Mouse (Mus musculus) E14TG2a.4 (cell line): ENCODE measurements around the gene Prrg2.

Experiments used
- CTCF ChIP-seq: conservative IDR thresholded peaks from 2 replicates; pipeline ENCODE4 v1.5.1; 2014; ENCODE audit warnings: low read length
- NANOG ChIP-seq: IDR thresholded peaks from 2 replicates; pipeline ENCODE4 v1.6.1; 2014; ENCODE audit warnings: borderline replicate concordance, low read length, mixed read lengths

DNA sequence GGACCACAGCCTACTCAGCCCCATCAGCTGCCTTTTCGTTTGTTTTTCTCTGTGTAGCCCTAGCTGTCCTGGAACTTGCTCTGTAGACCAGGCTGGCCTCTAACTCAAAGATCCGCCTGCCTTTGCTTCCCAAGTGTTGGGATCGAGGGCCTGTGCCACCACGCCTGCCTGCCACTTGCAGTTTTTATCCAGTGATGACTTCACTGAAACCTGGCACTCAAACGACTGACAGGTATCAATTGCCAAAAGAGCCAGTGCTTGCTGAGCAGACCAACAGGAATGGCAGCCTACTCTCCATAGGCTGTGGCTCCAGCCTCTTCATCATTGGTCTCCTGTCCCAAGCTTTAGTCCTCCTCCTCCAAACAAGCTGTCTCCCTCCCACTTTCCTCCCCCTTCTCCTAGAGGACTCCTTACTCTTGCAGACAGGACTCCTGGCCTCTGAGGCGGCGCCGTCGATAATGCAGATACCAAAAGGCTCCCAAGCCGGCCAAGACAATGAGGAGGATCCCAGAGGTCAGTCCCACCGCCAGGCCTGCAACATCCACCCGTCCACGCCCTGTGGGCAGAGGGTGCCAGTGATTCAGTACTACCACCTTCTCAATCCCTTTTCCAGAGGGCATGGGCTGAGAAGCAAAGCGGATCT lies 6.0 kb downstream of the Prrg2 start:
- no peak for TF ChIP-seq CTCF
- no peak for TF ChIP-seq NANOG
